Mouse (Mus musculus): ENCODE data around the gene Prr5l. TPM values are rescaled to one million over a fixed set of nuclear protein-coding genes. Genes with fewer than 3 reads are reported as not detected.

Gene Prr5l
- polyA plus RNA-seq, 1 experiment from 2014 or later = 6.3 TPM

DNA sequence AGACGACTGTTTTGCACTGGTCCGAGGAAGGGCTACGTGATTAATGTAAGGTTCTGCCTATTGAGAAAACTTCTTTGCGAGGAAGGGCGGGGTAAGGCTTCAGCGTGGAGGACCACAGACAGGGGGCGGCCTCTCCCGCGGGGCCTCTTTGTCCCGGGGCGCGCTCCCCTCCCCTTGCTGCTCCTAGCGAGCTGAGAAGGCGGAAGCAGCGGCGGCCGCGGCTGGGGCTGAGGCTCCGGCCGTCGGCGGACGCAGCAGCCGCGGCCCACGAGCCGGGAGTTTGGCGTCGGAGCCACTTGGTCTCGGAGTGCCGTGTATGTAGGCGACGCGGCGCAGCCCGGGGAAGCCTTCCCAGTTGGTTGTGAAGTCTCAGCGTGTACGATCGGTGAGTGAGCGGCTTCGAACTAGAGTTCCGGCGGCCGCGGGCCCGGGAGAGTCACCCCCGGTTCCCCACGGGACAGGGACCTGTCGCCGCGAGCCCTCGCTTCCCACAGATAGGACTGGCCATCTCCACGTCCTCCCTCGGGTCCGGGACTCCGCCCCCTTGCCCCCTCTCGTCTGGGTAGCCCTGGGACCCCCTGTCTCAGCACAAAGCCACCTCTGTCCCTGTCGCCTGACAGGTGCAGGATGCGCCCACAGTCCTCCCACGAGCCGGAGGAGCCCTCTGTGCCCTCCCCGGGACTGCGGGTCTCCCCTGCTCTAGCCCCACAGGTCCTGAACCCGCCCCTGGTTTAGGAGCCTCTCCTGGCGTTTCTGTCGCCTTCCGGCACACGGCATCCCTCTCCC, 204.4 kb downstream of the Prr5l start, which contains the start of gene Traf6:
TSS of gene Traf6 (plus strand) at position 194 of the 786 bp plus-strand sequence.
- H3K4me3 ChIP-seq (ENCODE audit: low read length) = peak within 1 kb of the TSS; percentile 90
- under 1% methylated on average over 52 of the region's 68 CpGs for WGBS
- H3K27ac ChIP-seq (ENCODE audit: low read depth, low read length) = peak within 1 kb of the TSS; percentile 54; the same call in 1 of the 2 replicates
- H3K9me3 ChIP-seq (ENCODE audit: control insufficient read depth, low read length) = no peaks in the 10 kb centered on the region
- peak within 1 kb of the TSS; percentile 92 for H3K4me2 ChIP-seq (ENCODE audit: low read length)
- peaks cover 4% of the 10 kb centered on the region for H3K4me1 ChIP-seq (ENCODE audit: control insufficient read depth, insufficient read depth, low read depth, low read length)
- no peaks in the 10 kb centered on the region for H3K36me3 ChIP-seq (ENCODE audit: control insufficient read depth, insufficient read depth, low read length)
- peak; percentile 92 for ATAC-seq
- H3K9ac ChIP-seq (ENCODE audit: low read depth, low read length) = peak within 1 kb of the TSS; percentile 87
- no peaks in the 10 kb centered on the region for H3K27me3 ChIP-seq (replicated peaks; ENCODE audit: control insufficient read depth, insufficient read depth, low read length)

DNA sequence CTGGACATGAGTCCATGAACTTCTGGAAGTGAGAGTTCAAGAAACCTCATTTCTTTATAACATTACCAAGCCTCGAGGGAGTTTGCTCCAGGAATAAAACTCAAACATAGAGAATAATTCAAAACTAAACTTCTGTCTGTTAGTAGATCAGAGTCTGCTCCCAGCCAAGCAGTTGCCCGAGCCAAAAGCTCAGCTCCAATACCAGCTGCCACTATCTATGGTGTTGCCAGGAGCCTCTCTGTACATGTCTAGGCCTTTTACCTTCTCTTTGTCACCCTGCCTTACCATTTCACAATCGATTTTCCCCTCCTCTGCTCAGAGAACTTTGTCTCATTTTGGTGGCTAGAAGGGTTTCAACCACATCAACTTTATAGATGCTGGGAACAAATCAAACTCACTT, 209.3 kb downstream of the Prr5l start:
- no peaks in the 10 kb centered on the region for H3K4me1 ChIP-seq (ENCODE audit: control insufficient read depth, insufficient read depth, low read depth, low read length)
- no peak overlapping the region for H3K9ac ChIP-seq (ENCODE audit: low read depth, low read length)
- no peak overlapping the region for H3K4me2 ChIP-seq (ENCODE audit: low read length)
- no peaks in the 10 kb centered on the region for H3K36me3 ChIP-seq (ENCODE audit: control insufficient read depth, insufficient read depth, low read length)
- no peak overlapping the region for H3K27ac ChIP-seq (ENCODE audit: low read depth, low read length)
- WGBS = 74% methylated on average over 3 of the region's 3 CpGs
- H3K4me3 ChIP-seq (ENCODE audit: low read length) = no peak overlapping the region
- H3K27me3 ChIP-seq (replicated peaks; ENCODE audit: control insufficient read depth, insufficient read depth, low read length) = no peaks in the 10 kb centered on the region
- no peaks in the 10 kb centered on the region for H3K9me3 ChIP-seq (ENCODE audit: control insufficient read depth, low read length)
- no peak for ATAC-seq

DNA sequence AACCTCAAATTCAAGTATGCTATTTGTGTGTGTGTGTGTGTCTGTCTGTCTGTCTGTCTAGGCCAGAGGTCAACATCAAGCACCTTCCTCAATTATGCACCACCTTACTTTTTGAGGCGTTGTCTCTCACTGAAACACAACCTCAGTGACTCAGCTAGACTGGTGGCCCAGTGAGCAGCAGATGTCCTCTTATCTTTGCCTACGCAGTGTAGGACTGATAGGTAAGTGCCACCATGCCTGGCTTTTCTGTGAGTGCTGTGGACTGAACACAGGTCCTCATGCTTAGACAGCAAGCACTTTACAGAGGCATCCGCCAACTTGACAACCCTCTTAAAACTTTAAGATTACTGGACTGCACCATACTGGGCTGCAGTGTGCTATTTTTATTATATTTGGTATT, 214.1 kb downstream of the Prr5l start:
- Histone ChIP-seq H3K4me1 (ENCODE audit: control insufficient read depth, insufficient read depth, low read depth, low read length) (no peaks in the 10 kb centered on the region), H3K9me3 (ENCODE audit: control insufficient read depth, low read length) (no peaks in the 10 kb centered on the region), H3K4me2 (ENCODE audit: low read length) (no peak overlapping the region), H3K4me3 (ENCODE audit: low read length) (no peak overlapping the region), H3K27me3 (replicated peaks; ENCODE audit: control insufficient read depth, insufficient read depth, low read length) (0 out of 2 replicates have a peak, but pooled peaks cover 2% of the 10 kb centered on the region), H3K9ac (ENCODE audit: low read depth, low read length) (no peak overlapping the region), H3K27ac (ENCODE audit: low read depth, low read length) (no peak overlapping the region), H3K36me3 (ENCODE audit: control insufficient read depth, insufficient read depth, low read length) (no peaks in the 10 kb centered on the region)
- no peak for ATAC-seq
- 94% methylated on average over 3 of the region's 3 CpGs for WGBS

DNA sequence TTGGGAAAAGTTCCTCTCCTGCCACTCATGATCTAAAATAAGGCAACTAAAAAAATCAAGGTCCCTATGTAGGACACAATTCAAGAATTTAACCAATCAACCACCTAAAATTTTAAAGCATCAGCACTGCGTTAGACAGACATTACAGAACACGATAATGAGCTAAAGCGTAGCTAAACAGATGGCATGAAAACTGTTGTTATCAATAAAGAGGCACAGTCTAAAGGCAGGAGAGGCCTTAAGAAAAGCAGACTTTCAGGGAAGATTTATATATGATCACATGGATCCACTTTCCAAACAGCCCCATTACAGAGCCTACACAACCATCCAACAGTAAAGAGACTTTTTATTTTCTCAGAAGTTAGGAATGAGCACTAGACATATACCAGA, 217.1 kb downstream of the Prr5l start:
- ATAC-seq = 0 out of 2 replicates have a peak, but pooled peaks have one; percentile 20
- no peaks in the 10 kb centered on the region for H3K36me3 ChIP-seq (ENCODE audit: control insufficient read depth, insufficient read depth, low read length)
- H3K4me2 ChIP-seq (ENCODE audit: low read length) = no peak overlapping the region
- 66% methylated on average over 3 of the region's 3 CpGs for WGBS
- no peak overlapping the region for H3K9ac ChIP-seq (ENCODE audit: low read depth, low read length)
- no peaks in the 10 kb centered on the region for H3K4me1 ChIP-seq (ENCODE audit: control insufficient read depth, insufficient read depth, low read depth, low read length)
- H3K9me3 ChIP-seq (ENCODE audit: control insufficient read depth, low read length) = no peaks in the 10 kb centered on the region
- 0 out of 2 replicates have a peak, but pooled peaks cover 2% of the 10 kb centered on the region for H3K27me3 ChIP-seq (replicated peaks; ENCODE audit: control insufficient read depth, insufficient read depth, low read length)
- H3K27ac ChIP-seq (ENCODE audit: low read depth, low read length) = no peak overlapping the region
- H3K4me3 ChIP-seq (ENCODE audit: low read length) = no peak overlapping the region

DNA sequence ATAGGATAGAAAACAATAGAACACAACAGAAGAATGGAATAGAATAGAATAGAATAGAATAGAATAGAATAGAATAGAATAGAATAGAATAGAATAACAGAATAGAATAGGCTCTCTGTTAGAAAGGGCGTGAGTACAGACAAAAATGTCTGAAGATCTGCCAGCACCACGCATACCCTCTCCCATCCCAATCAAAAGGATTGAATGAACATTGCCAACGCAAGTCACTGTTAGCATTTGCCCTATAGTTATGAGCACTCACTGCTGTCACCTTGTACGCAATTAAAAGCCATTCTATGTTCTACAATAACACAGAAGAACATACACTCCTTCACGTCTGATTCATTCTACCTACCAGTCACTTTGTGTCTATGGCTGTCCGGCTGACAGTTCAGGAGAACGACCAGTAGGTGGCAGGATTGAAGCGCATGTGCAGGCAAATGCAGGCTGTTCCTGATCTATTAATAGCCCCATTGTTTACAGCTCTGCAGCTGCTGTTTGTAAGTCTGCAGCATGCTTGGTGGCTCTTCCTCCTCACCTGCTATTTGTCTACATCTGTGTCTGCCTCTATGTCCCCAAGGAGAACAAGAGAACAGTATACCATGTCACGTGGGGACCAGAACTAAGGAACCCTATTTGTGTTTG, 217.6 kb downstream of the Prr5l start:
- Histone ChIP-seq H3K9me3 (ENCODE audit: control insufficient read depth, low read length) (no peaks in the 10 kb centered on the region), H3K4me3 (ENCODE audit: low read length) (no peak overlapping the region), H3K27ac (ENCODE audit: low read depth, low read length) (no peak overlapping the region), H3K4me2 (ENCODE audit: low read length) (no peak overlapping the region), H3K9ac (ENCODE audit: low read depth, low read length) (no peak overlapping the region), H3K36me3 (ENCODE audit: control insufficient read depth, insufficient read depth, low read length) (no peaks in the 10 kb centered on the region), H3K4me1 (ENCODE audit: control insufficient read depth, insufficient read depth, low read depth, low read length) (no peaks in the 10 kb centered on the region), H3K27me3 (replicated peaks; ENCODE audit: control insufficient read depth, insufficient read depth, low read length) (0 out of 2 replicates have a peak, but pooled peaks cover 2% of the 10 kb centered on the region)
- 21% methylated on average over 9 of the region's 9 CpGs for WGBS
- peak; percentile 90 for ATAC-seq

Other genes with a start within 250 kb of the Prr5l start
- 0.09 and 0.17 TPM in 2 replicates for gene Rag1, start 233.5 kb downstream of the Prr5l start, polyA plus RNA-seq (2015; fragmentation: Nextera tagmentation; extraction: Ambion mirVana)
- 50.0 and 50.5 TPM in 2 replicates for gene B230118H07Rik, start 233.5 kb downstream of the Prr5l start, polyA plus RNA-seq (2015; fragmentation: Nextera tagmentation; extraction: Ambion mirVana)
- gene Traf6, start 204.6 kb downstream of the Prr5l start, polyA plus RNA-seq (2015; fragmentation: Nextera tagmentation; extraction: Ambion mirVana) = 4.1 and 5.8 TPM in 2 replicates
- gene Commd9, start 3.2 kb upstream of the Prr5l start, polyA plus RNA-seq (2015; fragmentation: Nextera tagmentation; extraction: Ambion mirVana) = 98.7 and 104 TPM in 2 replicates

All from hindbrain, embryonic 16.5 days (tissue).